Mouse (Mus musculus) heart, embryonic 16.5 days (tissue): ENCODE data around the gene Glmn. TPM values are rescaled to one million over a fixed set of nuclear protein-coding genes. Genes with fewer than 3 reads are reported as not detected.

Experiments
- ATAC-seq: fragments of 200-750 bp; cut with Nextera tagmentation; replicated peaks from 2 replicates; pipeline ENCODE4 v1.8.0; 2017; ENCODE audit warnings: moderate number of reproducible peaks; ENCODE audit not compliant: insufficient read depth, low FRiP score; ENCODE audit errors: extremely low read depth
- H3K27ac ChIP-seq: fragments of 300-500 bp; sonication (generic); 2 replicates; pipeline ENCODE4 v1.5.1; 2014; ENCODE audit warnings: mild to moderate bottlenecking, low read length, control low read depth, moderate library complexity
- H3K27me3 ChIP-seq: fragments of 300-500 bp; sonication (generic); 2 replicates; pipeline ENCODE4 v1.6.1; 2014; ENCODE audit warnings: low read length, mixed read lengths; ENCODE audit not compliant: control insufficient read depth, insufficient read depth
- H3K36me3 ChIP-seq: fragments of 300-500 bp; sonication (generic); 2 replicates; pipeline ENCODE4 v1.6.1; 2014; ENCODE audit not compliant: control insufficient read depth, insufficient read depth
- H3K4me1 ChIP-seq: fragments of 300-500 bp; sonication (generic); 2 replicates; pipeline ENCODE4 v1.6.1; 2014; ENCODE audit warnings: low read length, mixed read lengths; ENCODE audit not compliant: control insufficient read depth, insufficient read depth
- H3K4me2 ChIP-seq: fragments of 300-500 bp; sonication (generic); 2 replicates; pipeline ENCODE4 v1.6.1; 2014; ENCODE audit warnings: low read depth, mild to moderate bottlenecking, control low read depth, low read length
- H3K4me3 ChIP-seq: fragments of 300-500 bp; sonication (generic); 2 replicates; pipeline ENCODE4 v1.5.1; 2014; ENCODE audit warnings: mild to moderate bottlenecking, control low read depth, low read length
- H3K9ac ChIP-seq: fragments of 300-500 bp; sonication (generic); 2 replicates; pipeline ENCODE4 v1.6.1; 2014; ENCODE audit warnings: low read length, control low read depth
- H3K9me3 ChIP-seq: fragments of 300-500 bp; sonication (generic); replicated peaks from 2 replicates; pipeline ENCODE4 v1.6.1; 2016; ENCODE audit warnings: low read length; ENCODE audit not compliant: control insufficient read depth
- WGBS: fragments of 180-500 bp; shearing (Covaris S2); extraction: QIAGEN DNeasy Blood & Tissue Kit; methylation state at CpG from one replicate; pipeline ENCODE4 v1.1.7; 2014; 5-methylcytosine and 5-hydroxymethylcytosine counted together
- polyA plus RNA-seq: library from polyadenylated mRNA; unstranded; fragments of >200 nt; fragmentation: Nextera tagmentation; extraction: Ambion mirVana; gene quantifications from 2 replicates; pipeline ENCODE4 v1.2.1, GENCODE M21; 2015

The Glmn gene
- polyA plus RNA-seq, 1 experiment from 2014 or later, result 17.4 TPM

GRCm38 (mm10) chr5:107510503-107510902, 87.2 kb downstream of the Glmn start:
- no peaks in the 10 kb centered on the region for H3K36me3 ChIP-seq
- no peak overlapping the region for H3K27ac ChIP-seq
- no peak for ATAC-seq
- no peak overlapping the region for H3K4me3 ChIP-seq
- no peak overlapping the region for H3K4me2 ChIP-seq
- H3K9me3 ChIP-seq, result no peaks in the 10 kb centered on the region
- H3K9ac ChIP-seq, result no peak overlapping the region
- H3K4me1 ChIP-seq, result no peaks in the 10 kb centered on the region
- no peaks in the 10 kb centered on the region for H3K27me3 ChIP-seq
- 77% methylated on average over 10 of the region's 10 CpGs for WGBS

GRCm38 (mm10) chr5:107507321-107507720, 90.4 kb downstream of the Glmn start, which contains the start of gene Gm42669:
Gene Gm42669 (plus strand): TSS chr5:107507621.
- no peak within 1 kb of the TSS for H3K4me2 ChIP-seq
- ATAC-seq, result no peak
- no peak within 1 kb of the TSS for H3K9ac ChIP-seq
- H3K4me1 ChIP-seq, result no peaks in the 10 kb centered on the region
- no peaks in the 10 kb centered on the region for H3K9me3 ChIP-seq
- 69% methylated on average over 4 of the region's 4 CpGs for WGBS
- no peak within 1 kb of the TSS for H3K4me3 ChIP-seq
- H3K27ac ChIP-seq, result no peak within 1 kb of the TSS
- H3K36me3 ChIP-seq, result no peaks in the 10 kb centered on the region
- H3K27me3 ChIP-seq, result no peaks in the 10 kb centered on the region

GRCm38 (mm10) chr5:107500741-107501140, 96.9 kb downstream of the Glmn start:
- Histone ChIP-seq H3K9me3 (no peaks in the 10 kb centered on the region), H3K4me3 (no peak overlapping the region), H3K9ac (no peak overlapping the region), H3K27me3 (no peaks in the 10 kb centered on the region), H3K4me2 (no peak overlapping the region), H3K4me1 (no peaks in the 10 kb centered on the region), H3K27ac (no peak overlapping the region), H3K36me3 (no peaks in the 10 kb centered on the region)
- no peak for ATAC-seq
- 60% methylated on average over 1 of the region's 1 CpGs for WGBS

- WGBS, result 81% methylated on average over 5 of the region's 5 CpGs
- Histone ChIP-seq H3K36me3 (no peaks in the 10 kb centered on the region), H3K27me3 (no peaks in the 10 kb centered on the region), H3K4me3 (no peak overlapping the region), H3K4me1 (no peaks in the 10 kb centered on the region), H3K9ac (no peak overlapping the region), H3K9me3 (no peaks in the 10 kb centered on the region), H3K4me2 (no peak overlapping the region), H3K27ac (no peak overlapping the region)
- no peak for ATAC-seq
Measured at GRCm38 (mm10) chr5:107499891-107500535, 97.7 kb downstream of the Glmn start.

Other genes starting within 250 kb of the Glmn start
- gene Ephx4, start 195.2 kb downstream of the Glmn start, polyA plus RNA-seq, result 1.5 and 1.6 TPM in 2 replicates
- not detected in 2 replicates for gene Lpcat2b, start 166.3 kb downstream of the Glmn start, polyA plus RNA-seq
- gene Btbd8, start 159.9 kb downstream of the Glmn start, polyA plus RNA-seq, result 3.2 TPM in 2 replicates
- 0.21 and 0.30 TPM in 2 replicates for gene Gm42669, start 90.3 kb downstream of the Glmn start, polyA plus RNA-seq
- gene 1700028K03Rik, start 63.2 kb downstream of the Glmn start, polyA plus RNA-seq, result 0.04 and 0.07 TPM in 2 replicates
- 10.6 and 15.2 TPM in 2 replicates for gene Rpap2, start 515 bp downstream of the Glmn start, polyA plus RNA-seq
- gene Gfi1, start 128.1 kb upstream of the Glmn start, polyA plus RNA-seq, result 0.94 and 3.0 TPM in 2 replicates
- 0.14 and 0.35 TPM in 2 replicates for gene Ube2d2b, start 232.2 kb upstream of the Glmn start, polyA plus RNA-seq